Mouse (Mus musculus): ENCODE data around the gene Dst. TPM values are rescaled to one million over a fixed set of nuclear protein-coding genes. Genes with fewer than 3 reads are reported as not detected.
"Not testable (repeated sequence)": the region's sequence is repeated elsewhere in the genome, so short reads cannot be mapped to it uniquely, and the experiment has no call there.

The Dst gene
- total RNA-seq, 1 experiment from 2014 or later: 1.5 TPM

DNA sequence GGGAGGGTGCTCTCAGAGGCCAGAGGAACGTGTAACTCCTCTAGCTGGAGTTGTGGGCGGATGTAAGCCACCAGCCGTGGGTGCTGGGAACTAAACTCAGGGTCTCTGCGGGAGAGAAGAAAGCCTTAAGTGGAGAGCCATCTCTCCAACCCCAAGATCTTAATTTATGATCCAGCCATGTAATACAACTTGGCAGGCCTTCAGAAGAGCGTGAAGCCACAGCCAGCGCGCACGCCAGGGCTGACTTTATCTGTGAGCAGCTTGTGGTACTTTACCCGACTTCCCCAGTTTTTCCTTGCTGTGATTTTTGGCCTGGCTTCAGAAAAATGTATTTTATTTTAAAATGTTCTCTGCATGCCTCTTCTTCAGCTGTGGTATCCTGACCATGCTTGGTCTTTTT lies 377.0 kb downstream of the Dst start:
- no peak for ATAC-seq (ENCODE audit: extremely low read depth, insufficient number of reproducible peaks, low FRiP score, poor library complexity, severe bottlenecking)

DNA sequence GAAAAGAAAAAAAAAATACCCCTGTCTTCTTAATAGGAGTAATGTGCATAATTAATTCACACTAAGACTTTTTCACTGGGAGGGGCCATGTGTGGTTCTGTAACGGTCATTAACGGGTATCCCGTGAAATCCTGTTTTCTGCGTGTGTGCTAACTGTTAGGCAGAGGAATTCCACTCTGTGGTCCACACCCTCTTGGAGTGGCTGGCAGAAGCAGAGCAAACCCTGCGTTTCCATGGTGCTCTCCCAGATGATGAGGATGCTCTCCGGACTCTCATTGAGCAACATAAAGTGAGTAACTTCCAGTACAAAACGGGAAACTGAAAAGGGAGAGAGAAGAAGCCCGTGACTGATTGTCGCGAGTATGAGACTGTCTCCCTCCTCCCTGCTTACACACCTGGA lies 379.7 kb downstream of the Dst start:
- ATAC-seq (ENCODE audit: extremely low read depth, insufficient number of reproducible peaks, low FRiP score, poor library complexity, severe bottlenecking): no peak

DNA sequence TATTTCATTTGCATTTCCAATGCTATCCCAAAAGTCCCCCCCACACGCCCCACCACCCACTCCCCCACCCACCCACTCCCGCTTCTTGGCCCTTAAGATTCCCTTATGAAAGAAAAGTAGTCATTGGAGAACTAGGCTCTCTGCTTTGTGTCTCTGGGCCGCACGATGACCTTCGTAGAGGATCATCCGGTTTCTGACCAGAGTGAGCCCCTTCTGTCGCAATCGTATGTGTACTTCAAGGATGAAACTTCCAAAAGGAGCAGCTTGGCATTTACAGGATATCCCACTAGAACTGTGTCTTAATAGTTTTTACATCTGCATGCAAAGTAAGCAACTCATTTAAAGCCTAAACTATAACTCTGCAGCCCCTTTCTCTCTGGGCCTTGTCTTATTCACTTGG lies 380.2 kb downstream of the Dst start:
- no peak for ATAC-seq (ENCODE audit: extremely low read depth, insufficient number of reproducible peaks, low FRiP score, poor library complexity, severe bottlenecking)

DNA sequence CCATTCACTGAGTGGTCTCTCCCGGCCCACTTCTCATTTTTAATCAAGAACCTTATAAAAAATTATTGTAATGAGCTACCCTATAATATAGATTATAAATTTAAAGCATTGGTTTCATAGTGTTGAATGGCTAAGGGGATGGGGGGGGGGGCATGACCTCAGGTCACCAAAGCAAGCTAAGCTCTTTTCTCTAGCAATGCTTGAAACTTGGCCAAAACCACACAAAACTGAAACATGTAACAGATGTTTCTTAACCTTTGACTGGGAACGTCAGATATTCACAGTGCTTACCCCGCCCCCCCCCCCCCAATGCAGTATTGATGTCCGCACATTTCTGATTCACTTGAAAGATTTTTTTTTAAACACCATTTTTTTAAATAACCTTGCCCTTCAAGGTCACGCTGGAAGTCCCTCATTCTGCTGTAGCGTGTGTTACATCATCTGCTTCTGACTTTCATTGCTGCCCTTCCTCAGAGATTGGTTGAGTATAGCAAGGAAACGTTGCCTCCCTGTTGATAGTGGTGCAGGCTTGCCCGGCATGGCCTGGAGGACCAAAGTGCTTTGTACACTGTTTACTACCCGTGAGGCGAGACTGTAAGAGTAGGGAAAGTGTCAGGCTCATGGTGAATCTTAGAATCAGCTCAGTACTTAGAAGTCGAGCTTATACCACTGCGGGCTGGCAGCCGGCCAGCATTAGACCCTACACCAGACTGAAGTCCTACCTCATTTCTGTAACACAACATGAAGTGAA lies 380.9 kb downstream of the Dst start:
- ATAC-seq (ENCODE audit: extremely low read depth, insufficient number of reproducible peaks, low FRiP score, poor library complexity, severe bottlenecking): no peak

DNA sequence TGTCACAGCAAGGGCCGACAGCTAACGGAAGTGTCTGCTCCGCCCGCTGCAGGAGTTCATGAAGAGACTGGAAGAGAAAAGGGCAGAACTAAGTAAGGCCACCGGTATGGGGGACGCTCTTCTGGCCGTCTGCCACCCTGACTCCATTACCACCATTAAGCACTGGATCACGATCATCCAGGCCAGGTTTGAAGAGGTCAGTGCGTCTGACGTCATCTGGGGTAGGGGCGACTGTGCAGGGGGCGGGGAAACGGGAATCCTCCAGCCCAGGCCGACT lies 381.4 kb downstream of the Dst start:
- ATAC-seq (ENCODE audit: extremely low read depth, insufficient number of reproducible peaks, low FRiP score, poor library complexity, severe bottlenecking): no peak

DNA sequence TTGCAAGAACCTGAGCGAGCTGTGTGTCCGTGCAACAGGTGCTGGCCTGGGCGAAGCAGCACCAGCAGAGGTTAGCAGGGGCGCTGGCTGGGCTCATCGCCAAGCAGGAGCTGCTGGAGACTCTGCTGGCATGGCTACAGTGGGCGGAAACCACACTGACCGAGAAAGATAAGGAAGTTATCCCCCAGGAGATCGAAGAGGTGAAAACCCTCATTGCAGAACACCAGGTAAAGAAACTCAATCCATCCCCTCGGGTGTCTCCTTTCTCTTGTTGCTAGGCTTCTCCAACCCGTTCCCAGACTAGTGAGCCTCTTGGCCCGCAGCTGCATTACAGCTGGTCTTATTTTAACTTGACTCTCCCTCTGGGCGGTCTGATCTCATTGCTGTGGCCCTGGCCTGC lies 382.3 kb downstream of the Dst start:
- no peak for ATAC-seq (ENCODE audit: extremely low read depth, insufficient number of reproducible peaks, low FRiP score, poor library complexity, severe bottlenecking)

DNA sequence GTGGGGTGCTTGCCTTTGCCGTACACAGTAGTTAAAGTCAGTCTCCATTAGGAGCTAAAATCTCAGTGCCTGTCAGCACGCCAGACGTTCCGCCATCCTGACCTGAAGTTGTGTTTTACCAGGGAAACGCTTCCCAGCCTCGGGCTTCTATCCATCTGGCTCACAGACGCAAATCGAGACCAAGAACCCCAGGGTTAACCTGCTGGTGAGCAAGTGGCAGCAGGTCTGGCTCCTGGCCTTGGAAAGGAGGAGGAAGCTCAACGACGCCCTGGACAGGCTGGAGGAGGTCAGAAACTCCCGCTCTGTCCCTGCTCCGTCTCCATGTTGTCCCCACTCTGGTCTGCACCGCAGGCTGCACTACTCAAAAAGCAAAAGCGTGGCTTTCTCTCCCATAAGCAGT lies 385.2 kb downstream of the Dst start:
- ATAC-seq (ENCODE audit: extremely low read depth, insufficient number of reproducible peaks, low FRiP score, poor library complexity, severe bottlenecking): no peak

DNA sequence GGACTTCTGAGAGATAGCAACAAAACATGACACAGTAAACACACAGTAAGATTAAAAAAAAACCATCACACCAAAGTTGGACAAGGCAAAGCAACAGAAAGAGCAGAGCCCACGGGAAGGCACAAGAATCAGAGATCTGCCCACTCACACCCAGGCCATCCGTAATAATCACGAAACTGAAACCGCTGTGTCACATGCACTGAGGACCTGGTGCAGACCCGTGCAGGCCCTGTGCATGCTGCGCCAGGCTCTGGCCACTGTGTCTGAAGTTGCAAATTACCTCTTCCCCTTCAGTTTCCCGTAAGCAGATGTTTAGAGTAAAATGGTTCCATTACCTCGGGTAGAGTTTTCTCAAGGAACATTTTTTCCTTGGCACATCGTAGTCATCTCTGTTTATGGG lies 389.6 kb downstream of the Dst start:
- no peak for ATAC-seq (ENCODE audit: extremely low read depth, insufficient number of reproducible peaks, low FRiP score, poor library complexity, severe bottlenecking)

DNA sequence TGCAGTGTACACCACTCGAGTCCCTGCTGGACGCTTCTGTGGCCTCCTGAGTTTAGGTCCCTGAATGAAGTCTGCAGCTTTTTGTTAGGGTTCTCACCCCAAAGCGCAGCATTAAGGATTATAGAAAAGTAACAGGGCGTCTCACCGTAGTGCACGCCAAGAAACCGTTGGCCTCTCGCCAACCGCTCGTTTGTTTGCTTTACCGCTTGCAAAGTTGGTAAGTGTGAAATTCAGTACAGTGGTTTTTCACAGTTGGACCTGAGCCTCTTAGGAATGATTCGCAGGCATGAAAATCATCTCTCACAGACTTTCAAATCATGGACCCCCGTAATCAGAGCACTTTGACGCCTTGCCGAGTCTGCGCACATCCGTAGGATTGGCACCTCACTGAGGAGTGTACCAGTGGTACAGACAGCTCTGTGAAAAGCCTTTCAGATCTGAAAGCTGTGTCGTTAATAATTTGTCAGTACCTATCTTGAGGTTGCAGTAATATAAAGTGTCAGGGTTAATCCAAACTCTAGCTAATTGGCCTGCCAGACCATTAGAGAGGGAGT lies 390.7 kb downstream of the Dst start:
- no peak for ATAC-seq (ENCODE audit: extremely low read depth, insufficient number of reproducible peaks, low FRiP score, poor library complexity, severe bottlenecking)

DNA sequence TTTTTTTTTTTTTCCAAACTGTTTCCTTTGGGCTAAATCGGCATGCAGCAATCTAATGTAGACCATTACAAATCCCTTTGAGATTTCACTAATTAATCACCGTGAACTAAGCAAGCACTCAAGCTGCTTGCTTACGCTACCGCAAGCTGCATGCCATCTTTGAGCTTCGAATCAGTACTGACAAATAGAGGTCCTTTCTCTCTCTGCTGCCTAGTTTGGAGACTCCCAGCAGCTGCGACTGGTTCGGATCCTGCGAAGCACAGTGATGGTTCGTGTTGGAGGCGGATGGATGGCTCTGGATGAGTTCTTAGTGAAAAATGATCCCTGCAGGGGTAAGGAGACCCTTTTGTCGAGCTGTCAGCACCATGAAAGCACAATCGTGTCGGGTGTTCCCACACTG lies 391.5 kb downstream of the Dst start:
- ATAC-seq (ENCODE audit: extremely low read depth, insufficient number of reproducible peaks, low FRiP score, poor library complexity, severe bottlenecking): no peak

DNA sequence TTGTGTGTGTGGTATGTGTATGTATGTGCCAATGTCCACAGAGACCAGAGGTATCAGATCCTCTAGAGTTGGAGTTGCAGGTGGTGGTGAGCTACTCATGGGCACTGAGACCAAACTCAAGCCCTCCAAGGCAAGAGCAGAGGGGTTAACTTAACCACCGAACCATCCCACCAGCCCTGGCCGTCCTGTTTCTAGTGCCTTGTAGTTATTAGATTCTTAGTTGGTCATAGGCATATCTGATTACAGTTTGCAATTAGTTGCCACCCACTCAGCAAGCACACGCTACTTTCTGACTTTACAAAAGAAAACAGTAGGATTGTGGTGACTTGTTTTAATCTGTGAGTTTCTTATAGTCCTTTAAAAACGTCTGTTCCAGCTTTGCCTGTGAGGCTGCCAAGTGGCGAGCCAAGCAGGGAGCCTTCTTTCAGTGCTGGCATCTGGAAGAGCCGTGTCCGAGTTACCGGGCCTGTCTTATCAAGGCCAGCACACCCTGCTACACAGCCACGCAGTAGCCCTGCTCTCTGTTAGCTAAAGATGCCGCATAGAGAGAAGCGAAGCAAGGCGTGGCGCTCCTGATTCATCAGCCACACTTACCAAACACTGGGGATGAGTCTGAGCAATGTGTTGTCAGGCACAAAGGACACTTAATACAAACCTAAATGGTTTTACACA lies 392.4 kb downstream of the Dst start:
- ATAC-seq (ENCODE audit: extremely low read depth, insufficient number of reproducible peaks, low FRiP score, poor library complexity, severe bottlenecking): no peak

DNA sequence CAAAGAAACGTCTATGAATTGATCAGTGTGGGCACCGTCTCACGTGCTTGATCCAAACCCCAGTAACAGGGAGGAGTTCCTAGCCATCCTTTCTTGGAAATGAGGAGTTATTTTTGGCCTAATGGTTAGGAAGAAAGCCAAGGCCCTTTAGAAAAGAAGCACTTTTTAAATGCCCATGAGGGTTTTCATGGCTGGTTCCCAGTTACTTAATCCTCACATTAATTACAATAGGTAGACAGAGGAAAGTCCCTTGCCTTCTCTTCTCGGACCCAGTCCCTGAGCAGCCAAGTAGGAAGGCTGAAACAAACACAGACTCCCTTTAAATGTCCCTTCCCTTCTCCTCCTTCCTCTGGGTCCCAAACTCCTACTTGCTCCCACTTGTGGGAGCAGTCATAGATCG lies 396.2 kb downstream of the Dst start:
- no peak for ATAC-seq (ENCODE audit: extremely low read depth, insufficient number of reproducible peaks, low FRiP score, poor library complexity, severe bottlenecking)

DNA sequence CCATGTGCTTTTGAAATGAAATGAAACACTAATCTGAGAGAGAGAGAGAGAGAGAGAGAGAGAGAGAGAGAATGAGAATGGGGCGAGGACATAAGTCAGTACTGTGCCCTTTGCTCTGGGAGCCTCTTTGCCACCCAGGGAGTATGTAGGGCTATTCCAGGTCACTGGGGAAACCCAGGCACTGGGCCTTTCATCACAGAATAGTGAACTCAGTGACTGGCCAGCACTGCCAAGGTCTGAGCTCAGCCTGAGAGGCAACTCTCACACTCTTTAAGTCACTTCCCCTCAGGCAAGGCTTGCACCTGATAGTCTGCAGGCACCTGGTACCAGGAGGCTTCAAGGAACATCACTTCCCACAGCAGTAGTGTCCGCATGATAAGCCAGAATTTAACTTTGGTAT lies 398.7 kb downstream of the Dst start:
- ATAC-seq (ENCODE audit: extremely low read depth, insufficient number of reproducible peaks, low FRiP score, poor library complexity, severe bottlenecking): no peak

DNA sequence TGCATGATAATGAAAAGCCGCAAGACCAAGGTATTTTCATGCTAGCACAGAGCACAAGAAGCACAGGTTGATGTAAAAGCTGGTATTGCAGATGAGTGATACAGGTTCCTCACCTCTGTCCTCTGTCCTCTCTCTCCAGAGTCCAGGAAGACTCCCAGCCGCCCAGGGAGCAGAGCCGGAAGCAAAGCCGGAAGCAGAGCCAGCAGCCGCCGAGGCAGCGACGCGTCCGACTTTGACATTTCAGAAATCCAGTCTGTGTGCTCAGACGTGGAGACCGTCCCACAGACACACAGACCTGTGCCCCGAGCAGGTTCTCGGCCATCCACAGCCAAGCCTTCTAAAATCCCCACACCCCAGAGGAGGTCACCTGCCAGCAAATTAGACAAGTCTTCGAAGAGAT lies 399.2 kb downstream of the Dst start:
- ATAC-seq (ENCODE audit: extremely low read depth, insufficient number of reproducible peaks, low FRiP score, poor library complexity, severe bottlenecking): no peak

DNA sequence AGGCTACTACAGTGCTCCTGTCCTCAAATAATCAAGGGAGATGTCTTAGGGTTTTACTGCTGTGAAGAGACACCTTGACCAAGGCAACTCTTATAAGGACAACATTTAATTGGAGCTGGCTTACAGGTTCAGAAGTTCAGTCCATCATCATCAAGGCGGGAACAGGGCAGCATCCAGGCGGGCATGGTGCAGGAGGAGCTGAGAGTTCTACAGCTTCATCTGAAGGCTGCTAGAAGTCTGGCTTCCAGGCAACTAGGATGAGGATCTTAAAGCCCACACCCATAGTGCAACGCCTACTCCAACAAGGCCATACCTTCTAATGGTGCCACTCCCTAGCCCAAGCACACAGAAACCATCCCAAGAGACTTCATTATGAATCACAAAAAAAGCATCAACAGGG lies 400.8 kb downstream of the Dst start:
- ATAC-seq (ENCODE audit: extremely low read depth, insufficient number of reproducible peaks, low FRiP score, poor library complexity, severe bottlenecking): not testable (repeated sequence)

DNA sequence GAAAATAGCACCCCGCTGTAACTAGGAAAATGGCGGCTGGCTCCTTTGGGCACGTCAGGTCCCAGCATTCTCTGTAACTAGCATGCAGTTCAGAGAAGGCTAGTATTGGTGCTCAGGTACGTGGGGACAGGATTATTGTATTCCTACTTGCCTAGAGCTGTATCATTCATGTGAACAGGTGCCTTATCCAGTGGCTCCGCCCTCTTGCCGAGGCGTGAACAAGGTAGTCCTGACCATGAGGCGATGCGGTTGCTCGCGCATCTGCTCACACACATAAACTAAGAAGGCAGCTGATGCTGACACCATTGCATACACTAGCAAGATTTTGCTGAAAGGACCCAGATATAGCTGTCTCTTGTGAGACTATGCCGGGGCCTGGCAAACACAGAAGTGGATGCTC lies 401.4 kb downstream of the Dst start:
- no peak for ATAC-seq (ENCODE audit: extremely low read depth, insufficient number of reproducible peaks, low FRiP score, poor library complexity, severe bottlenecking)

DNA sequence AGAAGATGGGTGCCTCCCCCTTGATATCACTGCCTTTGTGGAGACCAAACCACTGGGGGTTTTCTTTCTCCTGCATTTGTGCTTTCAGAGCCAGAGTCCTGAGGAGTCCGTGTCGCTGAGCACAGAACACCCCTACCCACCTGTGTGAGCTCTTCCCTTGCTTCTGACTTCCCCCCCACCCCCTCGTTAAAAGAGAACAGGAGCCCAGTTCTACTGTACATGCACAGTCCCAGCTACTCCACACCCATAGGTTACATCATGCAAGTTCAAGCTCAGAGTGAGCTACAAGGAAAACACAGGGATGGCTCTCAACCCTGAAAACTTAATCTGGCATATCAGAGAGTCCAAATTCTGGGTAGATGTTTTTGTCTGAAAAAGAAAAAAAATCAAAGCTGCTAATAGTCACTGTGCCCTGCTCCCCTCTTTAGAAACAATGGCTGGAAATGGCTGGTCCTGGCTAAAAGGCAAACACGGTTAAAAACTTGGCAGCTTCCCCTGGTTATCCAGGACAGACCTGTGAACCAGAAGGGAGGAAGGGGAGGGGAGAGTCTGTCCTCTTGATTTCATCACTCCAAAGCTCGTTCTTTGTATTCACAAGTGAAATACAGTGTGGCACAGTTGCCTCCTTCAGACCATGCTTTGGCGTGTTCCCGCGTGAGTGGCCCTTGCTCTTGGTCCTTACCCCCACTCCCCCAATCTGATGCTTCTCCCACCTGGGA lies 402.7 kb downstream of the Dst start:
- ATAC-seq (ENCODE audit: extremely low read depth, insufficient number of reproducible peaks, low FRiP score, poor library complexity, severe bottlenecking): no peak

DNA sequence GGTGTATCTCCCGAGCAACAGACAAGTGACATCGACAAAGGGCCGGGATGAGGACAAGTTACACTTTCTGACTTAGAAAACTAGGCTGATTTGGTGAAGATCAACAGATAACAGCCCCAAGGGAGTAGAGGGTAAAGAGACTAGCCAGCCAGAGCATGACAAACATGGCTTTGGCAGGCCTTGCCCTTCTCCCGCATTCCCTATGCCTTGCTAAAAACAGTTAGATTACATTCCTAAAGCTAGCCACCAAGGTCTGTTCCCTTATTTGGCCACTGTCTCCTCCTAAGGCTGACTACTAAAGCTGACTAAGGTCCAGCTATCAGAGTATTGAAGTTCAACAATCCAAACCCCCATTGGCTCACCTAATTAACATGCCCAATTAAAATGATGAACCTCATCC lies 404.8 kb downstream of the Dst start:
- ATAC-seq (ENCODE audit: extremely low read depth, insufficient number of reproducible peaks, low FRiP score, poor library complexity, severe bottlenecking): no peak

DNA sequence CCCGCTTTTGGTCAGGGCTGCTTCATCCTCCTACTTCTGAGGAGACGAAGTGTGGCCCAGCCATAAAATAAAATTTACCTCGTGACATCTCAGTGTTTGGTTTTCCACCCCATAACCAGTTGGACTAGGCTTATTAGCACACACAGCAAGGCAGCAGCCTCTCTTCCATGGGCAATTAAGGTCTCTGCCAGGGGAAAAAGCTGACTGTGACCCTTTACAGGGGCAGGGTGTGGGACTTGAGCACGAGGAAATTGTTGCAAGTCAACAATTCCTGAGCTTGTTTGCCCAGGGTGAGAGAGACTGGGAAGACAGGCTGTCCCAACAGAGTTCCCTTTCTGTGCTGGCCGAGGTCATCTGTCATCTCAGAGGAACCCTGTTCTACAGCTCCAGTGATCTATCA lies 407.4 kb downstream of the Dst start:
- ATAC-seq (ENCODE audit: extremely low read depth, insufficient number of reproducible peaks, low FRiP score, poor library complexity, severe bottlenecking): no peak

DNA sequence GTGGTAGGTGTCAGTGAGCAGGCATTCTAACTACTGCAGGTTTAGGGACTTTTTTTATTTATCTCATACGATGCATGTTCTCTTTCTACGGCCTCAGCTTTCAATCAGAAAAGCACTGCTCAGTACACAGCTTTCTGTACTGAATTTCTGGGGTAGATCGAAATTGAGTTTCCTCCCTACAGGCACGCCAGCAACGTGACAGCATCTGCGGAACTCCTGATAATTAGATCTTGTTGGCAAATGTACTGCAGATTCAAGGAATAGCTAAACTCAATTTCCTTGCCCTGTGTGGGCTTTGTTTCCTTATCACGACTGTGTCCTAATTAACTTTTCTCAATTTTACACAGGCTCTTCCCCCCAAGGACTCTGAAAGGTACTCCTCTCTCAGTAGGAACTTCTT lies 416.2 kb downstream of the Dst start:
- ATAC-seq (ENCODE audit: extremely low read depth, insufficient number of reproducible peaks, low FRiP score, poor library complexity, severe bottlenecking): no peak

Data from neutrophil, adult 5-6 weeks (primary cell).